Mouse (Mus musculus): ENCODE data around the gene Gga3.

Gga3 gene

DNA sequence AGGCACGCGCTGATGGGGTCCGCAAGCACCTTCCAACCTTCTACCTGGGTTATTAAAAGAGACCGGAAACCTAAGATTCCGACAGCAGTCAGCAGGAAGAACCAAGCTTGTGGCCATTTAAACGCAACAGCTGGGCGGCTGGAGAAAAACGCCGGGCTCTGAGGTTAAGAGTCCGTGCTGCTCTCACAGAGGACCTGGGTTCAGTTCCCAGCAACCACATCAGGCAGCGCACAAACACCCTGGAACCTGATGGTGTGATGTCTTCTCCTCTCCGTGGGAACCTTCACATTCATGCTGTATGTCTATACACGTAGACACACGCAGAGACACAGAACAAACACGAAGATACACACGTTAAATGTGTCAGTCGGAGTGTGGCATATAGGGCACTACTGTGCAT is 48.1 kb downstream of the Gga3 start:
- DNase-seq (ENCODE audit: low spot score), result no peak

DNA sequence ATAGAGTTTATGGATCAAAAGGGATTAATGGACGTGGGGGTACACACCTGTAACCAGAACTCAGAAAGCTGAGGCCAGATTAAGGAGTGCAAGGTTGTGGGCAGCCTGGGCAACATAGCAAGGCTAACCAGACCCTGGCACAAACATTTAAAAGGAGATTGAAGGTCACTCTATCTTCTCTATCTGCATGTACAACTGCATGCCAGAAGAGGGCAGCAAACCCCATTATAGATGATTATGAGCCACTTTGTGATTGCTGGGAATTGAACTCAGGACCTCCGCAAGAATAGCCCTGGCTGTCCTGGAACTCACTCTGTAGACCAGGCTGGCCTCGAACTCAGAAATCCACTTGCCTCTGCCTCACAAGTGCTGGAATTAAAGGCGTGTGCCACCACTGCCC is 51.1 kb downstream of the Gga3 start:
- no peak for DNase-seq (ENCODE audit: low spot score)

DNA sequence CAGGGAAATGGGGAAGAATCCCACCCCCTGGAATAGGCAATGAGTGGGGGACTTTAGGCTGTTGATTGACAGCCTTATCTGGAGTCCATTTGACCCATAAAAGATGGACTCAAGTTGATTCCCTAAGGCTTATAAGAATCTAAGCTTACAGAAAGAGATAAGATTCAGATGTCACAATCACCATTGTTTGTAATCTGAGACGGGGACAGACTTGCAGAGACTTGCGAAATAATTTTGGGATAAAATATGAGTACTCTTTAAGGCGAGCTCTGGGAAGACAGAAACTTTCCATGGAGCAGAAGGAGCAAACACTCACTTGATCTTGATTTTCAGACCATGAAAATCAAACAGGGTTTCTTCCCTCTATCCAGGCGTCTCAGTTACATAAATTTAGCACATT is 60.3 kb downstream of the Gga3 start:
- no peak for DNase-seq (ENCODE audit: low spot score)

- DNase-seq (ENCODE audit: low spot score), result no peak
Measured at GRCm38 (mm10) chr11:115538045-115538444, 65.8 kb downstream of the Gga3 start.

GRCm38 (mm10) chr11:115536856-115537568 is 66.8 kb downstream of the Gga3 start:
- no peak for DNase-seq (ENCODE audit: low spot score)

GRCm38 (mm10) chr11:115536038-115536681 is 67.7 kb downstream of the Gga3 start, which contains the start of gene Sumo2:
Gene Sumo2 (minus strand): TSS chr11:115536276.
- peak; percentile 93 for DNase-seq (ENCODE audit: low spot score)

DNA sequence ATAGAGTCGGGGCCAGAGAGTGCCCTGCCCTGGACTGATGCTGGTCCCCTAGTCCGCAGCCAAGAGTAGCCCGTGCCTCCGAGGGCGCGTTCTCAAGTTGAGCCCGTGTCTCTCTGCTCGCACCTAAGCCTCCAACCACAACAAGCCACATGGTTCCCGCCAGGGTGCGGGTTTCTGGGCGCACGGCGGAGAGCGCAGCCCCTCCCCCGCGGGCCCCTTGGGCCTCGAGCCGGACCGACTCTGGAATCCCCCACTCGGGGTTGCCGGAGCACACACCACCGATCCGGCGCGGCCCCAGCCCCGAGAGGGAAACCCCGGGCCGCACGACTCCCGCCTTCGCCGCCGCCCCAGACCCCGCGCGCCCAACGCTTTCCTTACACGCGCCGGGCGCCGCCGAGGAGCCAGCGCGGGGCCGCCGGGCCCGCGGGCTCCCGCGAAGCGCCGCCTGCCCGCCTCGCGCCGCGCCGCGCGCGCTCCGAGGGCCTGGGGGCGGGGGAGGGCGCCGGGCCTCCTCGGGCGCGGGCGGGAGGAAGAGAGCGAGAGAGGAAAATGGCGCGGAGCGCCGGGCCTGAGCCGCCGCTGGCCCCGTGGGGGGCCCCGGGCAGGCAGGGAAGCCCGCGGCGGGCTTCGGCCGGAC is 68.3 kb downstream of the Gga3 start:
- DNase-seq (ENCODE audit: low spot score), result no peak

DNA sequence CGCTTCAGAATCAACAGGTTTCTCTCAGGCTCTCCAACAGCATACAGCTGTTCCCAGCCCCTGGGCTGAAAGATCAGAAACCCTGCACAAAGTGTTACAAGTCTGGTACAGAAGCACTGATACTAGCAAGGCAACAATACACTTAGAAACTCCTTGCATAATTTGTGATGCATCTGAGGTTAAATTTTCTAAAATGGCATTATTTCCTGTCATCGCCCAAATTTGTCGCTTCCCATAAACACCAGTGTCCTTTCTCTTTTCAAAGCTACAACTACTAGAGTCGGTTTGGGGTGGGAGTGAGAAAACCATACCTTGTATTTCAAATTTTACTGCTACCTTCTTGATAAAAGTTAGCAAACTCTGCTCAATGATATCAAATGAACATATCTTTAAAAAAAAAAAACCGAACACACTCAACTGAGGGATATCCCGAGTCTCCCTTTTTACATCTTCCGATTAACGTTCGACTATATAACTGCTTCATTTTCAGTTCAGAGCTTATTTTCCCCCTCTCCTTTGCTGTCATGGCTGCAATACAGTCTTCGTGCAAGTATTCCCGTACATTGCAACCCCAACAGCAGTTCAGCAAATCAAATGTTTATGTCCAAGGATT is 69.0 kb downstream of the Gga3 start:
- DNase-seq (ENCODE audit: low spot score), result no peak

Measured in urinary bladder, postnatal 10 days (tissue).